Mouse (Mus musculus): ENCODE measurements around the gene Gm20388. TPM values are rescaled to one million over a fixed set of nuclear protein-coding genes. Genes with fewer than 3 reads are reported as not detected.

The Gm20388 gene
- total RNA-seq, 2 experiments from 2014 or later = 4.0 TPM; not detected in 1

GRCm38 (mm10) chr8:122303451-122303850 is 2392.8 kb downstream of the Gm20388 start:
- no peak for DNase-seq

GRCm38 (mm10) chr8:122304058-122304457 is 2393.4 kb downstream of the Gm20388 start:
- DNase-seq = no peak

GRCm38 (mm10) chr8:122306660-122307399 is 2396.2 kb downstream of the Gm20388 start:
- DNase-seq = no peak

GRCm38 (mm10) chr8:122307836-122308235 is 2397.2 kb downstream of the Gm20388 start:
- no peak for DNase-seq

- no peak for DNase-seq
Measured at GRCm38 (mm10) chr8:122309272-122309671, 2398.6 kb downstream of the Gm20388 start.

- no peak for DNase-seq
Measured at GRCm38 (mm10) chr8:122311115-122311514, 2400.5 kb downstream of the Gm20388 start.

- peak in 1 of 2 experiments; percentile 64 for DNase-seq
Measured at GRCm38 (mm10) chr8:122312553-122312952, 2401.9 kb downstream of the Gm20388 start.

- DNase-seq = no peak
Measured at GRCm38 (mm10) chr8:122313310-122313709, 2402.7 kb downstream of the Gm20388 start.

- peak in 1 of 2 experiments; percentile 76 for DNase-seq
Measured at GRCm38 (mm10) chr8:122314899-122315496, 2404.4 kb downstream of the Gm20388 start.

- DNase-seq = no peak
Measured at GRCm38 (mm10) chr8:122316402-122316801, 2405.8 kb downstream of the Gm20388 start.

- DNase-seq = no peak
Measured at GRCm38 (mm10) chr8:122317918-122318475, 2407.4 kb downstream of the Gm20388 start.

GRCm38 (mm10) chr8:122319045-122319707 is 2408.5 kb downstream of the Gm20388 start:
- DNase-seq = no peak

- no peak for DNase-seq
Measured at GRCm38 (mm10) chr8:122319708-122320075, 2409.1 kb downstream of the Gm20388 start.

- DNase-seq = no peak
Measured at GRCm38 (mm10) chr8:122320541-122320940, 2409.9 kb downstream of the Gm20388 start.

GRCm38 (mm10) chr8:122321455-122321921 is 2410.8 kb downstream of the Gm20388 start:
- no peak for DNase-seq

- DNase-seq = no peak
Measured at GRCm38 (mm10) chr8:122322126-122322525, 2411.5 kb downstream of the Gm20388 start.

- no peak for DNase-seq
Measured at GRCm38 (mm10) chr8:122322792-122323191, 2412.2 kb downstream of the Gm20388 start.

GRCm38 (mm10) chr8:122323951-122324402 is 2413.3 kb downstream of the Gm20388 start:
- DNase-seq = peak in 1 of 2 experiments; percentile 38

- no peak for DNase-seq
Measured at GRCm38 (mm10) chr8:122325196-122325595, 2414.6 kb downstream of the Gm20388 start.

- no peak for DNase-seq
Measured at GRCm38 (mm10) chr8:122326114-122326542, 2415.5 kb downstream of the Gm20388 start.

- no peak for DNase-seq
Measured at GRCm38 (mm10) chr8:122329072-122329471, 2418.4 kb downstream of the Gm20388 start.

- DNase-seq = no peak
Measured at GRCm38 (mm10) chr8:122329553-122330239, 2419.1 kb downstream of the Gm20388 start.
